Mouse (Mus musculus) layer of hippocampus, adult 11-12 months (tissue): ENCODE measurements around the gene C77080.

ENCODE experiments used
- DNase-seq: peaks from one replicate; pipeline ENCODE4 v3.0.0; 2022; ENCODE audit warnings: low spot score

Gene C77080

GRCm38 (mm10) chr4:129238579-129239016, 22.6 kb downstream of the C77080 start:
- DNase-seq = no peak

GRCm38 (mm10) chr4:129237843-129238441, 23.3 kb downstream of the C77080 start:
- no peak for DNase-seq

DNA sequence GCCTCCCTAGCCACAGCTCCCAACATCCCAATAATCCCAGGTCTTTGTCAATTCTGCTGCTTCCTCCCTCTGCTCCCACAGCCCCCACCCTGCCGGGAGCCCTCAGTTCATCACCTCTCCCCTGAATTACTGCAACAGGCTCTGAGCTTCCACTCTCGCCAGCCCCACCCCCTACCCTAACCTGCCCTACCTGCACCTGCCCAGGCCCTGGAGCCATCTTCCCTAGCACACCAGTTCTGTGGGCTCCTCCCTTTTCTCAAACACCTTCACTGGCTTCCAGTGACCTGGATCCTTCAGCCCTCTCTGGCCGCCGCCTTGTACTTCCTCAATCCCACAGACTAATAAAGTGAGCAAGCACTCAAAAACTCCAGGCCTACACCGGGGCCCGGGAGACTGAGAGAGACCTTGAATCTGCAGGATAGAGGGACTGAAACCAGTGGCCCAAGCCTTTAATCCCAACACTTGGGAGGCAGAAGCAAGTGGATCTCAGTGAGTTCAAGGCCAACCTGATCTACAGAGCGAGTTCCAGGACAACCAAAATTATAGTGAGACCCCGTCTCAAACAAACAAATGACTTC, 24.9 kb downstream of the C77080 start:
- no peak for DNase-seq

DNA sequence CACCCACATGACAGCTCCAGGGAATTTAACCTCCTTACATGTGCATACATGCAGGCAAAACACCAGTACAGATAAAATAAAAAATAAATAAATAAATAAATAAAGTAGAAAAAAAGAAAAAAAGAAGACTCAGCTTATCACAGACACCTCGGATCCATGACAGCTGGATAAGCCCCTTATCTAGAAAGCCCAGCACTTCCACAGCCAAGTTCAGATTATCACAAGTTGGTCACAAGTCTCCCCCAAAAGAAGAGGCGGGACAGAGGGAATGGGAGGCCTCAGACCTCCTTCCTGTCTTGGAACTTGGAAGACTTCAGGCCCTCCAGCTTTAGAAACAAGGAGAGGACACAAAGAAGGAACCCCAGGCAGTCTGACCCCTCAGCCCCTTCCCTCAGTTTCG, 26.1 kb downstream of the C77080 start:
- DNase-seq = no peak

GRCm38 (mm10) chr4:129234488-129234887, 26.7 kb downstream of the C77080 start:
- no peak for DNase-seq

- DNase-seq = no peak
These were observed 28.4 kb downstream of the C77080 start for GRCm38 (mm10) chr4:129232561-129233360.

DNA sequence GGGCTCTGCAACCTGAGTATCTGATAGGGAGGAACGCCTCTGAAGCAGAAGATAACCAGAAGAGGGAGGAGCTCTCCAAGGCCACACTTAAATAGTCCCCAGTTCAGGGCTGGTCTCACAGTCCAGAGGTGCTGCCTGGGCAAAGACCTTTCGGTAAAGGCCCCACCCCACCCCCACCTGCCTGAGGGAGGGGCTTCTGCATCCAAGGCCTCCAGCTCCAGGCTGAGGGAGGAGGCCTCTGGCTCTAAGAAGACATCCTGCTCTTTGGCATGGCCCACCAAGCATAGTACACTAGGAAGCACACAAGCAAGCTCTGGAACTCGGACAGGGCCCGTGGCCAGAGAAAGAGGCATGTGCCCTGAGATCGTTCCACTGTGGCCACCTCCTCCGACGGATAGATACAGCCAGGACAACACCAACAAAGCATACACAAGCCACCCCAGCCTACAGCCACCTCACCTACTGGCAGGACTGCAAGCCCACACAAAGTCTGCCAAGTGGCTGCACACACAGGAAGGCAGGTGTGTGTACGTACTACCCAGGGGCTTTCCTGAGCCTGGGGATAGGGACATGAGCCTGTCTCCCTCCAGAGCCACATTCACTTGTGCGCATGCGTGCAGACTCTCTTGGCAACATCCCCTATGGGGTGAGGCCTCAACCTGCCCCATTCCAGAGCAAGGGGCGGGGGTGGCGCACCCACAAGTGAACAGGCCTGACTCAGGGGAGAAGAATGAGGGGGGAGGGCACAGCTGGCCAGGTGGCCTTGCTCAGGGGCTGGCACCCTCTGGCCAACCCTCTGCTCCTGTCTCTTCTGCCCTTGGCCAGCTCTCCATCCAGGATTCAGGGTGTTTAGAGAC, 29.4 kb downstream of the C77080 start:
- no peak for DNase-seq

DNA sequence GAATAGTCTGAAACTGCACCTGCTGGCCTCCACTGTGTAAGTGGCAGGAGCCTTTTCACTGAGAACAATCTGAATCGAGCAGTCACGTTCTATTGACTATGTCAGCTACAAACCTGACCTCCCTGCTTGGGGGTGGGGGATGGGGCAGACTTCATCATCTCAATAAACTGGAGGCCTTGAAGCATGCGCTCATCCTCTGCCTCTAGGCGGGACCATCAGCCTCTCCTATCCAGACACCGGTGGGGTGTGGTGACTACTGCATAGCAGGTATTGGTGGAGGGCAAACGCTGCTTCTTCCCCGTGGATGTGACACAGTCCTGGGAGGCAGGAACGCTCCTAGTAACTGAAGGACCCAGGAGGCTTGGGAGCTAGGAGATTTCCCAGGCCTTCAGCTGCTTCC, 30.3 kb downstream of the C77080 start:
- no peak for DNase-seq

GRCm38 (mm10) chr4:129227985-129228381, 33.2 kb downstream of the C77080 start:
- DNase-seq = no peak

- DNase-seq = no peak
These were observed 33.8 kb downstream of the C77080 start for GRCm38 (mm10) chr4:129227170-129227984.

DNA sequence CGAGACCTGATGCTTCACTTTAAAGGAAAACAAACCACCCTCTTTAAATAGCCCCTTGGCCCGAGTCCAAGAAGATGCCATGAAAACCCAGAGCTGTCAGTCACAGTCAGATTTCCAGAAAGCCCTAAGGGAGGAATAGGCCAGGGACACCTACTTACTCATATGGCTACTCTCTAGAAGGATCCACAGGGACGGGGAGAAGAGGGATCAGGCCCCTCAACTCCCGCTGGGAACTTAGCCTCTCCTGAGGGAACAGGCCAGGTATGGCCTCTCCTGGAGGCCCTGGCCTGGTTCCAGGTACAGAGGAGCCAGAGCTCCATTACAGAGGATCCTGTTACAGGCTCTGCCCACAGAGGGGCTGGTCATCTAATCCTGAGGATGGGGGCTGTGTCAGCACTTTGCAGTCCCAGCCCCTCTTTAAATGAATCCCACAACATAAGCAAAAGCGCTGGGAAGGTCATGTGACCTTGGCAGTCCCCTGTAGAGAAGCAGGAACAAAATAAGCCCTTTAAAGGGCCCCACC, 34.7 kb downstream of the C77080 start:
- no peak for DNase-seq

GRCm38 (mm10) chr4:129225315-129225714, 35.9 kb downstream of the C77080 start:
- no peak for DNase-seq

- DNase-seq = no peak
These were observed 37.6 kb downstream of the C77080 start for GRCm38 (mm10) chr4:129223421-129224281.

- DNase-seq = no peak
These were observed 38.9 kb downstream of the C77080 start for GRCm38 (mm10) chr4:129222019-129222925.

DNA sequence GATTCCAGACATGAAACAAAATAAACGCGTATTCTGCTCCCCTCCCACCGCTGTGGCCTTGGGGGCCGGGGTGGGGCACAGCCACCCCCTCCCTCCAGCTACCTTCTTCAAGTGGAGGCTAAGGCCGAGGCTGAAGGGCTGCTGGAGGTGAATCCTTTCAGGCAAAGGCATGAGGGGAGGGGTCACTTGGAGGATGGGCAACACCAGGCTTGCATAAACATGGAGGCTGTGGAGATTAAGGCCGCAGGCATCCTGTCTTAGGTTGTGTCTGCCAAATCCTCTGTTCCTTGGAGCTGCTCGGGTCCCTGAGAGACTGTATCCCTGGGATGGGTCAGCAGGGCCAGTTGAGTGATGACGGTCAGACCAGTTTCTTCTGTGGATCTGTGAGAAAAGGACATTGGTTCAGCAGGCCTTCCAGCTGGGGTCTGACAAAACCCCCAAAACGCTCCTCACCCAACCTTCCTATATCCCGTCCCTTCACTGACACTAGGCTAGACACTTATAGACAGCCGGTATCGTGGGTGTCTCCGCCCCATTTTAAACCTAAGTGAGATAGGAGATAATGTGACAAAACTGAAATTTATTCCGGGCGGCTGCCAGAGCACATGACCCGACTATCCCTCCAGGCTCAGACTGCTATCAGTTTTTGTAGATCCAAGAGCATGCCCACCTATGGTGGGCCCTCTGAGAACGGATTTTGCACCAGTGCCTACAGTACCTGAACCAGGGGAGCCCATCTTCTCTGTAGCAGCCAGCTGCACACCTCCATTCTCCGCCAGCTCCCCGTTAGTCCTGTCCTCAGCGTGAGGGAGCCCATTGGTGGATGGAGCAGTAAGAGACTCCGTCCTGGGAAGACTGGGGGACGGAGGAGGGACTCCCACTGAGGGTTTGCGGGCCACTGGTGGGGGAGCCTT, 39.9 kb downstream of the C77080 start:
- DNase-seq = no peak

- DNase-seq = no peak
These were observed 40.7 kb downstream of the C77080 start for GRCm38 (mm10) chr4:129220376-129221089.

DNA sequence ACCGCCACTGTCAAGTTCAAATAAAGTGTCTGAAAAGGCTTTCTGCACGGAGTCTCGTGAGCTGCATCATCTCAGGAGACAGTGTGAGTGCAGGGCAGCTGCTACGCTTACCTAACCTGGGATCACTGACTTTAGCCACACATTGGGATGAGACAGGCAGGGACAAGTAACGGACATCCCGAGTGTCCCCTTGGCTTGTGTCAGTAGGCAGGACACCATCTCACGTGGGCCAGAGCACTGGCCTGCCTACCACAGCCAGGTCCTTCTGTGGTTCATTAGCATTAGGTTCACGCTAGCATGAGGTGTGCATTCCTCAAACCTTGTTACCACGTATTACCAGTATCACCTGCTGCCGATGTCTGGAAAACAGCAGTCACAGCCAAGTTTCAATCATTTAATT, 42.0 kb downstream of the C77080 start:
- no peak for DNase-seq
